Mouse (Mus musculus) ES-Bruce4 (cell line): ENCODE data around the gene Minpp1.

Experiments
- CTCF ChIP-seq: IDR thresholded peaks from one replicate; pipeline ENCODE4 v1.8.1; 2011; ENCODE audit warnings: low read depth, low read length
- POLR2A ChIP-seq: IDR thresholded peaks from one replicate; pipeline ENCODE4 v1.8.1; 2011; ENCODE audit warnings: low read length; ENCODE audit not compliant: insufficient read depth

GRCm38 (mm10) chr19:32490976-32491375, 5.4 kb downstream of the Minpp1 start:
- TF ChIP-seq POLR2A (no peak), CTCF (no peak)
